Mouse (Mus musculus): ENCODE measurements around the gene Gm28042.

Gene Gm28042

DNA sequence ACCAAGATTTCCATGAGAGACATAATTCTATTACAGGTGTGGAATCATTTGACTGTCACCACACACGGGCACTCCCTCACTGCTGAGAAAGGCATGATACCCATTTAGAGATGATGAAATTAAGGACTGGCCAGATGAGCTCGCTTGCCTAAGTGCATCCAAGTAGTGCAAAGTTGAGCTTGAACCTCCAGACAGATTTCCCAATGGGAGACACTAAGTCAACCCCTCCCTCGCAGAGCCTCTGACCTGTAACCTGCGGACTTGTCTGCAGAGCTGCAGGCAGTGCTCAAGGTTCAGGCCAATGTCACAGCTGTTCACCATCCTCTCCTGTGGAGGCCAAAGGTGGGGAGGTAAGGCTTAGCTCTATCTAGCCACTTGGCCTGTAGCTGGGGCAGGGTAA lies 31.5 kb downstream of the Gm28042 start:
- peak; percentile 94 for DNase-seq (ENCODE audit: extremely low read depth, low read depth, low spot score)

DNA sequence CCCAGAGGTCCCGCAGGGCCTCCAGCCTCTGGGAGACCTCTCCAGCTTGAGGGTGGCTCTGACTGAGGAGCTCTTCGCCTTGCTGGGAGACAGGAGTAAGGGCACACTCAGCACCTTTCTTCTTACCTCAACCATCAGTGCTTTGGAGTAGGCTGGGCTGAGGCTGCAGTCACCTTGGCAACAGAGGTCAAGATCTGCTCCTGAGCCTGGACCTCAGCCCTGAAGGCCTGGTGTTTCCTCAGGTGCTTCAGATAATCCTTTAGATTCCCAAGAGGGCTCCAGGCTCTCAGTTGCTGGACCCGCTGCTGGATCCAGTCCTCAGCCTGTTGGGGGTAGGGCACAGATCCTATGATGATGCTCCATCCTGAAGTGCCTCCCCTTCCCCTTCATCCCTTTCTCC lies 32.2 kb downstream of the Gm28042 start:
- no peak for DNase-seq (ENCODE audit: extremely low read depth, low read depth, low spot score)

DNA sequence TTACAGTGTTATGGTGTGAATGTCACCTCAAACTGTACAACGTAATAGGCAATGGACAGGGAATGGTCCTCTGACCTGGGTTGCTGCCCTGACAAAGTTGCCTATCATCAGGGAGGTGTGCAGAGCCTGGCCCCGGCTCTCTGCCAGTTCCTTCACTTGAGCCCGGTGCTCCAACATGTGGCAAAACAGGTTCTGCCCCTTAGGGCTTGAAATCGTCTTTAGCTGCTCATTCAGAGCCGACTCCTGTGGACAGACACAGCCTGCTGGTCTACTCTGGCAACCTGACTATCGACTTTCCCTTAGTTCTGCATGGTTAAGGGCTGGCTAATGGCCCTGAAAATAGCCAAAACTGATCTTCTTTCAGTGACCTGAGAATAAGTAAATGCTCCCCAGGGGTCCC lies 32.9 kb downstream of the Gm28042 start:
- peak; percentile 95 for DNase-seq (ENCODE audit: extremely low read depth, low read depth, low spot score)

DNA sequence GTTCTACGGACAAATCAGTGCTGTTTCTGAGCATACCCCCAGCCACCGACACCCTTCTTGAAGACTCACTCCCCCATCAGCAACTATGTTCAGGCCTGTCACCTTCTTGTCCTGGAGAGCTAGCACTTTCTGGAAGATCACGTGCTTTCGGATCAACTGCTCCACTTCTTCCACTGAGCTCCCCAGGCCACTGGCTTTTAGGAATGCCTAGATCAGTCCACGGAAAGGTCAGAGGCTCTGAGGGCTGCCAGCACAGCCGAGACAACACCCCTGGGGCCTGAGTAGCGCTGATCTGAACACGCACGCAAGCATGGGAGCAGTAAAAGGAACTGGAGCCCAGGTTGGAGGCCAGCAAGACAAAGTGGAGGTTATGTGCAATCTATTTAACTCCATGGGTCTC lies 33.4 kb downstream of the Gm28042 start:
- peak; percentile 36 for DNase-seq (ENCODE audit: extremely low read depth, low read depth, low spot score)

DNA sequence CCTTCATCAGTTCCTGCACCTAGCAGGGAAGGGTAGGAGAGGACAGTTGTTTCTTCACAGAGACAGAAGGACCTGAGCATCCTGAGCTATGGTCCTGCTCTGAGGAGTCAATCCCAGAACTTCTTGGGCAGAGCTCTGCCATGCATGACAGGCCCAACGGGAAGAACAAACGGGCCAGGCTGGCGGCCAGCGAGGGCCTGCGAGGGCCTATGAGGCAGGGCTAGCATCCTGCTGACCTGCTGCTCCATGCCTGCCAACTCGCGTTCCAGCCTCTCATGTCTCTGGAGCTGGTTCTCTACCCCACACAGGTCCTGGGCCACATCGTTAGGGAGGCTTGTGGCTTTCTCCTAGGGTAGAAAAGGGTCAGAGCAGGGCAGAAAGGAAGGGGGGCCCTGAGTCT lies 35.0 kb downstream of the Gm28042 start:
- DNase-seq (ENCODE audit: extremely low read depth, low read depth, low spot score), result no peak

DNA sequence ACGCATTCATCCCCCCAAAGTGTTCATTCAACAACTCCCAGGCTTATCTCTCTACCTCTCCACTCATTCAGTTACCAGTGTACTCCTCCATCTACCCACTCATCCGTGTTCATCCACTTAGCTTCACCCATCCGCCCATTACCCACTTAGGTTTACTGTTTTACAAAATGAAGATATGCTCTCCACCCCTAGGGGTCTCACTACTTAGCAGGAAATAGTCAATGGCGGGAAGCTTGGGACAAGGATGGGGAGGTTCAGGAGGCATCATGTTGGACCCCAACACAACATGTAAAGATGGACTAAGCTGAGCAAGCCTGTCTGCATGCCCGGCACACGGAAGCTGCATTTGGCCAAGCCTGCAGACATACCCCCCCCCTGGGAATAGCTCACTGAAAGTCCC lies 37.3 kb downstream of the Gm28042 start:
- DNase-seq (ENCODE audit: extremely low read depth, low read depth, low spot score), result no peak

DNA sequence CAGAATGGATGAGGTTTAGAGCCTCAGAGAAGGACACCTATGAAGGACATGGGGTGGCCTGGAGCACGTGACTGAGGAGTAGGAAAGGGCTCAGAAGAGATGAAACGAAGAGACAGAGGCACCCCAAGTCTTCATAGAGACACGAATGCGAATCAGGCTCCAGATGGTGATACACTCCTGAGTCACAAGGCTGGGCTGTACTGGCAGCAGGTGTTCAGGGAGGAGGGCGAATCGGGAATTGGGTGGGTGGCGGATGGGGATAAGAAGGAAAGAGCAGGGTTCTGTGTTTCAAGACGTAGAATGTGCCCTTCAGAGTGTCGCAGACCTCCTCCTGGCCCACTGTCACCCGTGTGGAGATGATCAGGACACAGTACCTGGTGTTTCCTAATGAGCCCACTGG lies 38.0 kb downstream of the Gm28042 start:
- no peak for DNase-seq (ENCODE audit: extremely low read depth, low read depth, low spot score)

DNA sequence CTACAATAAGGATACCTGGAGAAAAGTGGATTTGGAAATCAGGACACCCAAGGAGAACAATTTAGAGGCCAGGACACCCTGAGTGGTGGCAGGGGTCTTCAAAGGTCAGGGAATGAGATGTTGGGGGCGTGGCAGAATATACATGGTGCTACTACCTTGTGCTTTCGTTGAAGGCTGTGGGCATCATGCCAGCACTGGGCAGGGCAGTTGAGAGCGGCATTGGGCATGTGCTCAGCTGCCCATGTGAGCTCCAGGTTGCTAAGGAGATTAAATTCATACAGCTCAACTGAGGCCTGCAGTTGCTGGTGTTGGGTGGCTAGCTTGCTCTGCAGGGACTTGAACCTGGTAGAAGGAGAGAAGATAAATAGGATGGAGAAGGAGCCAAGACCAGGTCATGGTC lies 38.9 kb downstream of the Gm28042 start:
- DNase-seq (ENCODE audit: extremely low read depth, low read depth, low spot score), result no peak

DNA sequence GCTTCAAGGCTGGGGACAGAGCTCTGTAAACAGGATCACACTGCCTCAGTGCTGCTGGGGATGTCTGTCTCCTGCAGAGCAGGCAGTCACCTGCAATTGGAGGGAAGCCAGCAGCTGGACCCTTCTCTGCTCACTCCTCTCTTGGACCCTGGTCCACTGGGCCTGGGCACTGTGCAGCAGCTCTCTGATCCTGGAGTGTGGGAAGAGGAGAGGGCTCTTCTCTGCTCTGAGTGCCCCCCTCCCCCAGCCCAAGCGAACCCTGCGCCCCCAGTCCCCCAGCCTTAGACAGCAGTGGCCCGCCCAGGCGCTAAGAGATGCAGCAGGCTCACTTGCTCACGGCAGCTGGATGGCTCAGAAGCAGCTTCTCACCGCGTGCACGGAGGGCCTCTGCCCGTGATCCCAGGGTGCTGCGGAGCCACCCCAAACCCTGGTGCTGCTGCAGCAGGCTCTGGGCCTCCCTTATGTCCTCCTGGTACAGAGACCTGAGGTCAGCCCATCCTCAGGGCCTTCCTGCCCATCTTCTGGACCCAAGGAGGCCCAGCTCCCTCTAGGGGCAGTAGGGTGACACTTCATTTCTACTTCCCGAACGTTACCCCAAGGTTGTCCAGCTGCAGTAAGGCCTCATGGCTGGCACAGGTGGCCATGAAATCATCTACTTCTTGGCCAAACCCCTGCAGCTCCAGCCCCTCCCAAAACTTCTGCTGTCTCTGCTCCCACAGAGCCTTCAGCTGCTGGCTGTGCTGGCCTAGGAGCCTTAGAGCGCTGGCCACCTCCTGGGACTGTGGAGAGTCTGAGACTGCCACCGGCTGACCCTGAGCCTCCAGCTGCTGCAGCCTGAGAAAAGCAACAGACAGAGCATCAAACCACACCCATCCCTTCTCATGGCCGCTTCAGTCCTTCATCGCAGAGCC lies 41.5 kb downstream of the Gm28042 start:
- DNase-seq (ENCODE audit: extremely low read depth, low read depth, low spot score), result no peak

DNA sequence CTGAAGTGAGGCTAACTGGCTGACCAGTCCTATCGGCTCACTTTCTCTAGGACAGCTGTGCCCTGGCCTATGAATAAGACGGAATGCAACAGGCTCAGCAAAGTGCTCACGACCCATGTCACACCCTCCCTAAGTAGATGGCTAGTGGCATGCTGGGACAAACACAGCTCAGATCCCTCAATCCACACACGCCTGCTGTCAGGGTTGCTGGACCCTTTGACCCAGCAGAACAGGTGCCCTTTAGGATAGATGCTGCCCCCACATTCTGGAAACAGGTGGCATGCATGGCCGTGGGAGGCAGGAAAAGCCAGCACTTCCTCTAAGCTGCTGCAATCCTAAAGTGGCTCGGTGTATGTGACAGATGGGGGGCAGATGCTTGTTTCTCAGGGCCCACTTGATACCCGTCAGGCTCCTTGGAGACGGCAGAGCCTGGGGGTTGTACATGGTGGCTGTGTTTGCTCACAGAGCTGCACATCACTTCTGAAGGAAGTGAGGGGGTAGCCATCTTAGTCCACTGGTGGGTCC lies 42.2 kb downstream of the Gm28042 start:
- no peak for DNase-seq (ENCODE audit: extremely low read depth, low read depth, low spot score)

DNA sequence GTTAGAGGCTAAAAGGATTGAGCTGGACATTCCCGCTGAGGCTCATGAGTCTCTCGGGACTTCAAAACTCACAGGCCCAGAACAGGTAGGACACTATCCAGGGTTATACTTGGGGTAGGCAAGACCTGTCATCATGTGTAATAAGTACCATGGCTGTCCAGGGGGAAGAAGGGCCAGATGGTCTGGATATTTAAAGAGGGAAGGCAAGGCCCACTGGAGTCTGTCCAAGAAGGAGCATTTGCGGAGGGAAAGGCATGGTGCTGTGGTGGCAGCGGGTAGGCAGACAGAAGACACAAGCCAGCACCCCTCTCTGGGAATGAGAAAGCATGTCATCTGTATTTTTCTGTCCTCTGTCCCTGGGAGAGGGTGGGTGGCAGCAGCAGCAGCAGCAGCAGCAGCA lies 46.8 kb downstream of the Gm28042 start:
- DNase-seq (ENCODE audit: extremely low read depth, low read depth, low spot score), result no peak

DNA sequence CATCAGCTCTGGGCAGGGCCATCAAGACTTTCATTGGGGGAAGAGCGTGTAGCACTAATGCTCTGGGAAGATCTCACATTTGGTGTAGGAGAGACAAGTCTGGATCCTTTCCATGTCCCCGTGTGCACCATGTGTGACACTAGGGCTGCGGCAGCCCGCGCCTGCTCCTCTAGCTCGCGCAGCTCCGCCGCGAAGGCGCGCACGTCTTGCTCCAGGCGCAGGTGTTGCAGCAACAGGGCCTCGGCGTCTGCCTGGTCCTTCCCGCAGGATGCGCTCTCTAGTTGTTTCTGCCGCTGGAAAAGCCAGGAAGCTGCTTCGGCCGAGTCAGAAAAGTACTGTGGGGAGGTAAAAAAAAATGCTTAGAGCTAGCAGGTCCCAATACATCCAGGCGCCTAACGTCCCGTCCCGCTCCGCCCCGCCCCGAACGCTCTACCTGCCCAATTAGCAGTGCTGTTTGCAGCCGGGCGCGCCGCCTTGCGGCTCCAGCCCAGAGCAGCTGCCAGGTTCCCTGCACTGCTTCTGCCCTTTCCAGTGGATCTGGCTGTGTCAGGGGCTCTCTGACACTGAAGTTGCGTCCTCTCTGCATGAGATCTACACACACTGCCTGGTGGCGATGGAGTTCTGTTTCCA lies 48.9 kb downstream of the Gm28042 start:
- DNase-seq (ENCODE audit: extremely low read depth, low read depth, low spot score), result no peak

DNA sequence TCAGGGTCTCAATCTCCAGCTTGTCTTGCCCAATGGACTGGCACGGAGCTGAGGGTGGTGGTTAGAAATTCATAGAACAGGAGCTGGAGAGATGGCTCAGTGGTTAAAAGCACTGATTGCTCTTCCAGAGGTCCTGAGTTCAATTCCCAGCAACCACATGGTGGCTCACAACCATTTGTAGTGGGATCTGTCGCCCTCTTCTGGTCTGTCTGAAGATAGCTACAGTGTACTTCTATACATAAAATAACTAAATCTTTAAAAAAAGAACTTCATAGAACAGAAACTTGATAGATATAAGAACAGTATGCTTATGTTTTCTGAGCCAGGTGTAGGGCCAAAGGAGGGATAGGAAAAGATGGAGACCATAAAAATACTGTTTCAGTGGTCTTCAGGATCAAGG lies 55.1 kb downstream of the Gm28042 start:
- DNase-seq (ENCODE audit: extremely low read depth, low read depth, low spot score), result no peak

DNA sequence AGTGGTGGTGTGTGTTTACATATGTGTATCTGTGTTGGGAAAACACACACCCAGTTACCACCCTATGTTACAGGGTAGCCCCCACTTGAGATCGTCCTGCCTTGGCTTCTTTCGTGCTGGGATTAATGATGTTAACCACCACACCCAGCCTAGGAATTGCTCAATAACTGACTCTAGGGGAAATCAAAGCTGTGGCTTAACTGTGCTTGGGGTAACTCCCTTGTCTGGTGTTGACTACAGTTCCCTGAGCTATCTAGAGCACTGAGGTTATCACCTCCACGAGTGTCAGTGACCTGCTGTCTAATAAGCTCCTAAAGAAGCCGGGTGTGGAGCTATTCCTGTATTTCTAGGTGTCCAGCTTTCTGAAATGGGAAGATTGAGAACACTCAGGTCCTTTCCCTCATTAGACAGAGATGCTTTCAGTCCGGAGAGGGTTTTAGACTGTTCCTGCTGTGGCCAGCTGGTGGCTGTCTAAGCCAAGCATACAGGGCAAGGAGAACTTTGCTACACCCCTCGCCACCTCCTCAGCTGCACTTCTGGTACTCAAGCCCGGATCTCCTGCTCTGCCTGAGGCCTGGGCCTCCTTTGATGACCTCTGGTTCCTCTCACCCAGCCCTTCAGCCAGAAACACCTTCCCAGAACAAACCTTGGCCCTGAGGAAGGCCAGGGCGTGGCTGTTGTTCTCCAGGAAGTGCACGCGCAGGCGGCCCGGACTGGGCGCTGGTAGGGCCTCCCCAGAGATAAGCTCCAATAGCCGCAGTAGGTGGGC lies 57.5 kb downstream of the Gm28042 start:
- DNase-seq (ENCODE audit: extremely low read depth, low read depth, low spot score), result no peak

DNA sequence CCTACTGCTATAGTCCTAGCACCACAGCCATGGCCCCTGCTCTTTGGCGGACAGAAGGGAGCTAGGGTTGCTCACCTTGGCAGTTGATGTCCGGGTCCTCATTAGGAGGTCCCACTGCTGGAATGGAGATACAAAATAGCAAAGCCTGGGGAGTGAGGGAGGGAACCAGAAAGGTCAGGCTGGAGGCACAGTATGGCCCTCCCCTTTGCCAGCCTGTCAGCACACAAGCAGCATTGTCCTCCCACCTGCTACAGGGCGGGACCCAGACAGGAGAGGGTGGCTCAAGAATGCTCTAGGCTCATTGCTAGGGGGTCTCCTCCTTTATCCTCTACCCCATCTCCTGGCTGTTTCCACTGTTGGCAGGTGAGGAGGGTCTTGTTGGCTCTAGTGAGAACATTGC lies 58.7 kb downstream of the Gm28042 start:
- DNase-seq (ENCODE audit: extremely low read depth, low read depth, low spot score), result no peak

DNA sequence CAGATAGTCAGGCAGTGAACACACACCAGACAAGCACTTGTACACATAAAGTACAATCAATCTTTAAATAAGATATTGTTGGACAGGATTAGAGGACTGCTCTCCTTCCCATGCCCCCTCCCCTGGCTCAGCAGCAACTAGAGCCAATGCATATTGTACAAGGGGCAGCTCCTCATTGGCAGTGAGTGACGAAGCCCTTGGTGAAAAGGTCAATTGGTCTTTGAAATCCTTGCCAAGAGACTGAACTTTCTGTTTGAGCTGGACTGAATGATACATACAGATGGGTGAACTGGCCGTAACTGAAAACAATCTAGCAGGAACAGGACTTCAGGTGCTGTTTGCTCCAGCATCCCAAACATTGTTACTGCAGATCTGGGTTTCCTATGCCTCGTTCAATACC lies 60.1 kb downstream of the Gm28042 start:
- no peak for DNase-seq (ENCODE audit: extremely low read depth, low read depth, low spot score)

DNA sequence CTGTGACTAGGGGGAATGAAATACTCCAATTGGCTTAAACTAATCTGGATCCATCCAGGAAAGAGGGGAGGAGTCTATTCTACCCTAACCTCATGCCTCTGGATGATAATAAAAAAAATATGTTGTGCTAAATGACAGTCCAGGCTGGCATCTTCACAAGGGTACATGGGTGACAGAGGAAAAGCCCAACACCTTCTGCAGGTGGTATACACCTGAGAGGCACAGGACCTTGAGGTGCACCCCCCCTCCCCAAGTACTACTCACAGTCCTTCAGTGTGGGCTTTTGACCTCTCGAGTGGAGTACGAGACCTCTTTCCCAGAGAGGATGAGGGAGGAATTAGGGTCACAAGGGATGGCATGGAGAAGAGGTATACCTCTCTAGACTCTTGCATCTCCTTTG lies 60.6 kb downstream of the Gm28042 start:
- no peak for DNase-seq (ENCODE audit: extremely low read depth, low read depth, low spot score)

DNA sequence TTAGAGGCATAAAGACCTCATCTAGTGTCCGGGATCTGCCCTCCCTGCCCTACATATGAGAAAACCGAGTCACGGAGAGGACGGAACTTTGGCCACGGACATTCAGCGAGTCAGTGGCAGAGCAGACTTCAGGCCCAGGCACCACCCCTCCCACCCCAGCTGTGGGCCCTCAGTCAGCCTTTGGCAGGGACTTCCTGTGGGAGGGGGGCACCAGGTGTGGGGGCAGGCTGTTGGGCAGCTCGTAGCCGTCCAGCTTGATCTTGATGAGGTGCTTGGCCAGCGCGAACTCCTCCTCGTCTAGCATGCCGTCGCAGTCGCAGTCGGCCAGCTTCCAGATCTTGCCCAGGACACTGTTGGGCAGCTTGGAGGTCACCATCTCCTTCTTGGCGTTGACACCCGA lies 63.7 kb downstream of the Gm28042 start:
- DNase-seq (ENCODE audit: extremely low read depth, low read depth, low spot score), result no peak
